Mouse (Mus musculus) induced T-regulatory cell, adult 2 months (primary cell): ENCODE measurements around the gene Cnp.
"Not testable (repeated sequence)": the region's sequence is repeated elsewhere in the genome, so short reads cannot be mapped to it uniquely, and the experiment has no call there.

Source experiments
- DNase-seq: peaks from one replicate; pipeline ENCODE4 v3.0.0-alpha.2; 2012; ENCODE audit warnings: low read depth

The Cnp gene

GRCm38 (mm10) chr11:100574708-100575483, at the start of gene Cnp:
TSS of gene Cnp (plus strand) at chr11:100574904.
- peak; percentile 90 for DNase-seq

GRCm38 (mm10) chr11:100524987-100525630, 49.6 kb upstream of the Cnp start:
- no peak for DNase-seq

GRCm38 (mm10) chr11:100526052-100526816, 48.5 kb upstream of the Cnp start:
- DNase-seq: no peak

DNA sequence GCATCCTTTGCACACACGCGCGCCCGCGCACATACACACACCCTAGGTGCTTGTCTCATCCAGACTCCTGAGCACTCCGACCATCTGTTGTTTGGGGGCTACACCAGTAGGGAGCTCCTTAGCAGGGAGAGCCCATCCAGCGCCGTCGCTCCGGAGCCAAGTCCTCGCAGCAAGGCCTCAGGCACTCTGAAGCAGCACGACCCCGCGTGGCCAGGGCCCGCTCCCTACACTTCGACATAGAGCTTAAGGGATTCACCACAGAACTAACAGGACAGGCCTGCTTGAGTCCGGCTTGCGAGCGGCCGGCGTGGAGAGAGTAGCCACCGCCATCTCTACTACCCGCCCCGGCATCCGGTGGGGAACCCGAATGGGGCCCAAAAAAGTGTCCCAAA, 47.6 kb upstream of the Cnp start:
- no peak for DNase-seq

GRCm38 (mm10) chr11:100527458-100528374, 47.0 kb upstream of the Cnp start, which contains the start of gene Acly:
TSS of gene Acly (minus strand) at chr11:100528000.
- DNase-seq: peak; percentile 99

GRCm38 (mm10) chr11:100528375-100529165, 46.1 kb upstream of the Cnp start:
- DNase-seq: no peak

DNA sequence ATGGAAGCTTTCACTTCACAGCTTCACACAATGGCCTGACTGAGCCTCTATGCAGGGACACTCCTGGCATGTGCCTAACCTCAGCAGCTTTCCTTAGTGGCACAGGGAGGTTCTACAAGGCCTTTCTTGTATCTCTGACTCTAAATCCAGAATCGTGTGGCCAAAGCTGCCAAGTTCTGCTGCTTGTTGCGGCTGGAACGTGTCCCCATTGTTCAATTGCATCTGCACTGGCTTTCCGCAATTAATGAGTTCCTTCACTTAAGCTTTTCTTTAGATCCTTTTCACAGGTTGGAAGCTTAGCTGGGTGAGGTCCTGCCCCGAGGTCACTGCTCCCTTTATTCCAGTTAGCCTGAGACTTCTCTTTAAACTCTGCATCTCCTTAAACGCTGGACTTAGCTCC, 40.8 kb upstream of the Cnp start:
- no peak for DNase-seq

DNA sequence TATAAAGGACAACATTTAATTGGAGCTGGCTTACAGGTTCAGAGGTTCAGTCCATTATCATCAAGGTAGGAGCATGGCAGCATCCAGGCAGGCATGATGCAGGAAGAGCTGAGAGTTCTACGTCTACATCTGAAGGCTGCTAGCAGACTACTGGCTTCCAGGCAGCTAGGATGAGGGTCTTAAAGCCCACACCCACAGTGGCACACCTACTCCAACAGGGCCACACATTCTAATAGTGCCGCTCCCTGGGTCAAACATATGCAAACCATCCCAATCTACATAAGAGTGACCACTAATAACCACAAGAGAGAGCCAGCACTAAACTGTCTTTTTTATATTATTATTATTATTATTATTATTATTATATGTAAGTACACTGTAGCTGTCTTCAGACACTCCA, 40.3 kb upstream of the Cnp start:
- DNase-seq: not testable (repeated sequence)

- DNase-seq: not testable (repeated sequence)
Observed at GRCm38 (mm10) chr11:100534821-100535220, 39.9 kb upstream of the Cnp start.

DNA sequence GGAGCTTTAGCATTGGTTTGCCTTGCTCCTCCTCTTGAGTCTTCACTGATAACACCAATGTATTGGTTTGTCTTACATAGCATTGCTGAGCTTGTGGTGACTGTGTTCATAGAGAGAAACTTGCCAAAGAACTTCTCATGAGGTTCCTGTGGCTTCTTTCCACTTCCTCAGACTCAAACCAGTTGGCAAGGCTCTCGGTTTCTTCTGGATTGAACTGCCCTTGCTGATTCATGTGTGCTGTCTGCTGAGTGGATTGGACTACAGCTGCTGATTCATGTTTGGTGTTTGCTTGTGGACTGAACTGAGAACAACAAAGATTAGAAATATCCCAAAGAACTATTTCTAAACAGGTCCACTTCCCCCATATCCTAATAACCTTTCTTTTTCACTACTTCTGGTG, 38.7 kb upstream of the Cnp start:
- no peak for DNase-seq

DNA sequence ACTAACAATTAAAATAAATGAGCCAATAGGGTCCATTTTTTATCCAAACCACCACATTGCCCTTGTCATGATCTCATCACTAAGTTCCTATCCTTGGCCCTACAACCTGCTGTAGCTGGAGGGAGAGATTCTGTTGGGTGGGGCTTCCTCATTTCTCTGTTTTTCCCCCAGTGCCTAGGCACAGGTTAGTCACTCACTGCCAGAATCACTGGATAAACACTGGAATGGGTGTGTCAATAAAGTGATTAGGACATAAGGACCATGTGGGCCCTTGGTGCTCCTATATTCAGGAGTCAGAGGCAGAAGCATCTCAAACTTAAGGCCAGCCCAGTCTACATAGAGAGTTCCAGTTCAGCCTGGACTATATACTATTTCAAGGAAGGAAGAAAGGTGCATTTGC, 38.2 kb upstream of the Cnp start:
- DNase-seq: no peak

DNA sequence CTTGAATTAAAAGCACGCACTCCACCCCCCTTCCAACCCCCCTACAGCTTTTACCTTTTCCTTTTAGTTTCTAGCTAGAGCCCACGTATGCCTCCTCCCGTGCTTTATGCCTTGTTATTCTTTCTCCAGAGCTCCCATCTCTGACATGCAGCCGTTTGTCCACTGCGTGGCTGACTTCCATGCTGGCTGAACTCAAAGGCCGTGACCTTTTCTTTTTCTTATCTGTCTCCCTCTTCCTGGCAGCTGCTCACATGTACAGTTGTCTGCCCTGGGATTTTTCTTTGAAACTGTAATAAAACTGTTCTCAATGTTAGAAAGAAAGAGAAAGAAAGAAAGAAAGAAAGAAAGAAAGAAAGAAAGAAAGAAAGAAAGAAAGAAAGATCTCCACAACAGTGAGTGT, 33.7 kb upstream of the Cnp start:
- DNase-seq: no peak

GRCm38 (mm10) chr11:100541577-100541976, 33.1 kb upstream of the Cnp start:
- DNase-seq: no peak

- peak; percentile 92 for DNase-seq
Observed at GRCm38 (mm10) chr11:100544832-100545745, 29.6 kb upstream of the Cnp start, which contains the start of gene Ttc25. TSS of gene Ttc25 (plus strand) at chr11:100545607.

DNA sequence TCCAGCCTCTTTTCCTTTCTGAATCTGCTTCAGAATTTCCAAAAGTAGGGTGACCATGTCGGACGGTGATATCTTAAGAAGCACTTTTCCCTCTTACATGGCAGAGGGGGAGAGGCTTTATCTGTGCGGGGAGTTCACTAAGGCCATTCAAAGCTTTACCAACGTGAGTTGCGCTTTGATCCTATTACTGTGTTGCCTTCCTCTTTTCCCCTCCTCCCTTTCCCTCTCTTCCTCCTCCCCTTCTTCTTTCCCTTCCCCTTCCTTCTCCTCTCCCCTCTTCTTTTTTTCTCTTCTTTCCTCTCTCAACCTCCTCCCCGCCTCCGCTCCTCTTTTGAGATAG, 29.0 kb upstream of the Cnp start:
- no peak for DNase-seq

DNA sequence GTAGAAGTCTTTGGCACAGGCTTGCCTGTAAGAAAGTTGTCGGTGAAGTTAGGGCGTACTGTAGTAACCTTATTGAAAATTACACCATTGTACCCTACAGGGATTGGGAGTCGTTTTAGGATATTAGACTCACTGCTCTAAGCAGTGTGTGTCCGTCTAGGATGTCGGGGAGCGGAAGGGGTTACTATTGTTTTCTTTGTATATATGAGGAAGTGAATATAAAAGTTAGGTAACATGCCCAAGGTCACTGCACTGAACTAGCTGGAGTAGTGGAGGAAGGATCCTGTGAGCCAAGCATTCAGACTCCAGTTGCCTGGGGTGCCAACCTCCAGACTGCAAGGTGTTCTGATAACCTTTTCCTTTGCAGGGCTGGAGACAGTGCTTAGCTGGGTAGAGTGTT, 27.7 kb upstream of the Cnp start:
- DNase-seq: no peak

GRCm38 (mm10) chr11:100548141-100548540, 26.6 kb upstream of the Cnp start:
- no peak for DNase-seq

GRCm38 (mm10) chr11:100549466-100549865, 25.2 kb upstream of the Cnp start:
- DNase-seq: no peak

DNA sequence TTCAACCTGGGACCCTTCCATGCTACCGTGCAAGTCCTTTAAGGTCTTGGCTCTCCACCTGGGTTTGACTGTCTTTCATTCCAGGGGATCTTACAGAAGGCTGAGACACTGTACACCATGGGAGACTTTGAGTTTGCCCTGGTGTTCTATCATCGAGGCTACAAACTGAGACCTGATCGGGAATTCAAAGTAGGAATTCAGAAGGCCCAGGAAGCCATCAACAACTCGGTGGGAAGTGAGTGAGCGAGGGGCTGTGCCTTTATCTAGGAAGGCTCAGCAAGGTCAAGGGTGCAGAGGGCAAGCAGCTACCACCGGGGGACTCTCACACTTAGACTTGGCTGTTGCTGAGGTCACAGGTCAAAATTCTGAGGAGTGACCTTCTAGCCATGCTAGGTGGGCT, 24.6 kb upstream of the Cnp start:
- no peak for DNase-seq

DNA sequence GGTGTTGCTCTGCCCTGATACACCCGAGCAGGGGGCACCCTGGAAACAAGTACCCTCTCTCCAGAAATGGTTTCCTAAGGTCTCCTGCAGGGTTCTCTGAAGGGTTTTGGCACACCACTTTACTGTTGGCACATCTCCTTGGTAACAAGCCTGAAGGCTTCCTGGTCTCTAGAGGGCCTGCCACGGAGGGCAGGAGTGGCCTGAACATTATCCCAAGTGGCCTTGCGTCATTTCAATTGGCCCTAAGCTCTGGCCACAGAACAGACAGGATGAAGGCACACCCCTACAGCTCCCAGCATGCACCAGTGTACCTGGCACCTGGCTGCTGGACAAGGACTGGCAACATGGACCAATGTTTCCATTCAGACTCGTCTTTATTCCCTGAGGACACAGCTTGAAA, 21.9 kb upstream of the Cnp start:
- no peak for DNase-seq
